Mouse (Mus musculus): ENCODE results near the gene Tanc1. TPM values are rescaled to one million over a fixed set of nuclear protein-coding genes. Genes with fewer than 3 reads are reported as not detected.

Tanc1 gene
- polyA plus RNA-seq, 1 experiment from 2014 or later, result 29.8 TPM

GRCm38 (mm10) chr2:59775148-59775547 lies 163.3 kb downstream of the Tanc1 start:
- Histone ChIP-seq H3K27ac (no peak overlapping the region), H3K4me1 (replicated peaks; ENCODE audit: insufficient read depth, low read length) (peaks cover 27% of the 10 kb centered on the region), H3K4me2 (ENCODE audit: low read length) (no peak overlapping the region), H3K27me3 (ENCODE audit: insufficient read depth, low read length) (no peaks in the 10 kb centered on the region), H3K9ac (ENCODE audit: low read depth, low read length) (no peak overlapping the region), H3K9me3 (replicated peaks; ENCODE audit: low read length) (no peaks in the 10 kb centered on the region), H3K4me3 (replicated peaks; ENCODE audit: low read depth, low read length) (no peak overlapping the region), H3K36me3 (ENCODE audit: insufficient read depth, low read length) (peaks cover 17% of the 10 kb centered on the region)
- no peak for TF ChIP-seq CTCF (IDR thresholded peaks at IDR 0.05; ENCODE audit: low read depth)
- ATAC-seq (replicated peaks; ENCODE audit: low FRiP score, low read depth), result no peak
- WGBS, result 62% methylated on average over 5 of the region's 5 CpGs
- DNase-seq (ENCODE audit: low spot score), result no peak

DNA sequence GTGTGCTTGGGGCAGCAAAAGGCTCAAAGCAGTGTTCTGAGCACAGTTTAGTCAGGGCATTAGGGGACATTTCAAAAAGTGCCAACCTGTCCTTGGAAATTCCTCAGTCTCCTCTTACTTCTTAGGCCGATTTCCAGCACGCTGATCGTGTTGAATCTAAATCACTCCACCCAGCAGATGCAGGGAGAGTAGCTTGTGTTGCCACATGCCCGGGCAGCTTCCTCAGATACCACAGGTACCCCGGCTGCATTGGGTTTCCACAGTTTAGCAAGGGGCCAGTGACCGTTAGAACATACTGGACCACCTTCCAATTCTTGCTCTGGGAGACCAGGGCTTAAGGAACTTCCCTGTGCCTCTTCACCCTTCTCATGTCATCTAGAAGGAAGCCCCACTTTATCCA lies 164.0 kb downstream of the Tanc1 start:
- H3K36me3 ChIP-seq (ENCODE audit: insufficient read depth, low read length), result peaks cover 17% of the 10 kb centered on the region
- TF ChIP-seq CTCF (IDR thresholded peaks at IDR 0.05; ENCODE audit: low read depth), result no peak
- no peaks in the 10 kb centered on the region for H3K27me3 ChIP-seq (ENCODE audit: insufficient read depth, low read length)
- DNase-seq (ENCODE audit: low spot score) (no peak), ATAC-seq (replicated peaks; ENCODE audit: low FRiP score, low read depth) (no peak)
- 86% methylated on average over 6 of the region's 6 CpGs for WGBS
- H3K4me1 ChIP-seq (replicated peaks; ENCODE audit: insufficient read depth, low read length), result peaks cover 21% of the 10 kb centered on the region
- H3K4me3 ChIP-seq (replicated peaks; ENCODE audit: low read depth, low read length), result no peak overlapping the region
- H3K4me2 ChIP-seq (ENCODE audit: low read length), result no peak overlapping the region
- H3K9ac ChIP-seq (ENCODE audit: low read depth, low read length), result no peak overlapping the region
- H3K9me3 ChIP-seq (replicated peaks; ENCODE audit: low read length), result no peaks in the 10 kb centered on the region
- H3K27ac ChIP-seq, result no peak overlapping the region

DNA sequence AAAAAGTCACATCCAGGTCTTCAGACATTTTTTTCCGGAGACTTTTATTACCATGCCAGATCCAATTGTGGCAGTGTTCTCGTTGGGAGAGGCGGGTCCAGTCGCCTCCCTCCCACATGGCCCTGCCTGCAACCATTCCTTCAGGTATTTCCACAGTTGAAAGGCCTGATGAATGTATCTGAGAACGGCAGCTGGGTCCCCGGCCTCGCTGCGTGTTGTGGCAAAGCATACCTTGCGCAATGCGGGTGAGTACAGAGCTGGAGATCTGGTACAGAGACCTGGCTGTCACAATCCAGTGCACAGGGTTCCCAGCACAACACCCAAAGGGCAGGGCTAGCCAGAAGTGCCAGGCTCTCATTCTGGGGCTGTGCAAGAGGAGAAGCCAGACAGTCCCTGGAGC lies 167.5 kb downstream of the Tanc1 start:
- H3K4me3 ChIP-seq (replicated peaks; ENCODE audit: low read depth, low read length), result no peak overlapping the region
- no peaks in the 10 kb centered on the region for H3K27me3 ChIP-seq (ENCODE audit: insufficient read depth, low read length)
- no peak overlapping the region for H3K4me2 ChIP-seq (ENCODE audit: low read length)
- H3K9me3 ChIP-seq (replicated peaks; ENCODE audit: low read length), result no peaks in the 10 kb centered on the region
- H3K4me1 ChIP-seq (replicated peaks; ENCODE audit: insufficient read depth, low read length), result peaks cover 18% of the 10 kb centered on the region
- TF ChIP-seq CTCF (IDR thresholded peaks at IDR 0.05; ENCODE audit: low read depth), result no peak
- ATAC-seq (replicated peaks; ENCODE audit: low FRiP score, low read depth) (peak; percentile 48), DNase-seq (ENCODE audit: low spot score) (peak; percentile 29)
- 60% methylated on average over 10 of the region's 10 CpGs for WGBS
- peak overlapping the region; percentile 62 for H3K27ac ChIP-seq
- peaks cover 16% of the 10 kb centered on the region for H3K36me3 ChIP-seq (ENCODE audit: insufficient read depth, low read length)
- no peak overlapping the region for H3K9ac ChIP-seq (ENCODE audit: low read depth, low read length)

- peaks cover 20% of the 10 kb centered on the region for H3K4me1 ChIP-seq (replicated peaks; ENCODE audit: insufficient read depth, low read length)
- DNase-seq (ENCODE audit: low spot score) (no peak), ATAC-seq (replicated peaks; ENCODE audit: low FRiP score, low read depth) (no peak)
- peak overlapping the region; percentile 62; the same call in 1 of the 2 replicates for H3K27ac ChIP-seq
- H3K4me3 ChIP-seq (replicated peaks; ENCODE audit: low read depth, low read length), result no peak overlapping the region
- no peak for TF ChIP-seq CTCF (IDR thresholded peaks at IDR 0.05; ENCODE audit: low read depth)
- H3K9ac ChIP-seq (ENCODE audit: low read depth, low read length), result no peak overlapping the region
- H3K9me3 ChIP-seq (replicated peaks; ENCODE audit: low read length), result no peaks in the 10 kb centered on the region
- no peak overlapping the region for H3K4me2 ChIP-seq (ENCODE audit: low read length)
- H3K36me3 ChIP-seq (ENCODE audit: insufficient read depth, low read length), result peaks cover 17% of the 10 kb centered on the region
- H3K27me3 ChIP-seq (ENCODE audit: insufficient read depth, low read length), result no peaks in the 10 kb centered on the region
- 69% methylated on average over 5 of the region's 5 CpGs for WGBS
These were observed 168.4 kb downstream of the Tanc1 start for GRCm38 (mm10) chr2:59780240-59780639.

DNA sequence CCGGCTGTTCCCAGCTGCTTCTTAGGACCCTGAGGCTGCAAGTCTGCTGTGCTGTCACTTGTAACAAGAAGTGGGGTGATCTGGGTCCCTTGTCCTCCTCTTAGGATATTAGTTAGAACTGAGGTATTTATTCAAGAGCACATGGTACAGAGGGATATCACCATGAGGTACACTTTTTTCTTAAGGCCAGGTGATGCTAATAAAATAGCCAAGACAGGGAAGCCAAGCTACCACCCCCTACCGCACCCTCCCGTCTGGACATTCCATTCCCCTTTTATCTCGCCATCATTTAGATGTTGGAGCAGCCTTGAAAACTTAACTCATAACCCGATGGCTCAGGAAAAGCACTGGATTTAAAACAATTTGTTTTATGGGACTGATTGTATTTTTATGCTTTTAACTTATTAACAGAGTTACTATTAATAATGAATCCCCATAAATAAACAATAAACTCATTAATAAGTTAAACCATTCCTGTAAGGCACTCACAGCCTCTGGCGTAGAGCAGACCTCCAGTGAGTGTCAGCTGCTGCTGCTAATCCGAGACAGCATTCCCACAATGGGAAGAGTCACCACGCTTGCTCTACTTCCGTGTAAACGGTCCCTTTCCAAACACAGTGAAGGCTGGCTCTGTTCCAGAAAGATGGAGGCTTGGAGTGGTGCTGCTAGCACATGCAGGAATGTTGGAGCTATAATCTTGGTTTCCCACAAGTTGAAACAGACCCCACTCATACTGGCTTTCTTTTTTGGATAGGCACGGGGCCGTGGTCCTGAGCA lies 171.4 kb downstream of the Tanc1 start:
- H3K4me1 ChIP-seq (replicated peaks; ENCODE audit: insufficient read depth, low read length), result peaks cover 24% of the 10 kb centered on the region
- no peaks in the 10 kb centered on the region for H3K27me3 ChIP-seq (ENCODE audit: insufficient read depth, low read length)
- H3K27ac ChIP-seq, result peak overlapping the region; percentile 83
- peak; percentile 59; the same call in 1 of the 2 replicates for ATAC-seq (replicated peaks; ENCODE audit: low FRiP score, low read depth)
- TF ChIP-seq CTCF (IDR thresholded peaks at IDR 0.05; ENCODE audit: low read depth), result no peak
- peaks cover 15% of the 10 kb centered on the region for H3K36me3 ChIP-seq (ENCODE audit: insufficient read depth, low read length)
- no peak overlapping the region for H3K4me3 ChIP-seq (replicated peaks; ENCODE audit: low read depth, low read length)
- H3K4me2 ChIP-seq (ENCODE audit: low read length), result no peak overlapping the region
- peak; percentile 46 for DNase-seq (ENCODE audit: low spot score)
- 48% methylated on average over 12 of the region's 12 CpGs for WGBS
- H3K9ac ChIP-seq (ENCODE audit: low read depth, low read length), result no peak overlapping the region
- no peaks in the 10 kb centered on the region for H3K9me3 ChIP-seq (replicated peaks; ENCODE audit: low read length)

- no peak for TF ChIP-seq CTCF (IDR thresholded peaks at IDR 0.05; ENCODE audit: low read depth)
- WGBS, result 67% methylated on average over 12 of the region's 12 CpGs
- DNase-seq (ENCODE audit: low spot score) (no peak), ATAC-seq (replicated peaks; ENCODE audit: low FRiP score, low read depth) (no peak)
- Histone ChIP-seq H3K27me3 (ENCODE audit: insufficient read depth, low read length) (no peaks in the 10 kb centered on the region), H3K4me3 (replicated peaks; ENCODE audit: low read depth, low read length) (no peak overlapping the region), H3K4me2 (ENCODE audit: low read length) (no peak overlapping the region), H3K4me1 (replicated peaks; ENCODE audit: insufficient read depth, low read length) (peaks cover 24% of the 10 kb centered on the region), H3K9ac (ENCODE audit: low read depth, low read length) (no peak overlapping the region), H3K9me3 (replicated peaks; ENCODE audit: low read length) (no peaks in the 10 kb centered on the region), H3K36me3 (ENCODE audit: insufficient read depth, low read length) (peaks cover 19% of the 10 kb centered on the region), H3K27ac (peak overlapping the region; percentile 83)
These were observed 172.2 kb downstream of the Tanc1 start for GRCm38 (mm10) chr2:59783832-59784627.

All from kidney, postnatal 0 days (tissue).